Mouse (Mus musculus) G1E (cell line): ENCODE data around the gene Syngr4.

Experiments used
- CTCF ChIP-seq: IDR thresholded peaks from 2 replicates; pipeline ENCODE4 v1.5.1; 2012; ENCODE audit warnings: low read depth, low read length, inconsistent platforms, mixed read lengths
- GATA1 ChIP-seq: IDR thresholded peaks from 2 replicates; pipeline ENCODE4 v1.6.1; 2012; ENCODE audit warnings: borderline replicate concordance, low read length, inconsistent platforms, mixed read lengths
- GATA2 ChIP-seq: IDR thresholded peaks from 2 replicates; pipeline ENCODE4 v1.6.1; 2012; ENCODE audit warnings: low read depth, low read length, inconsistent platforms, borderline replicate concordance
- TAL1 ChIP-seq: conservative IDR thresholded peaks from 2 replicates; pipeline ENCODE4 v1.6.1; 2012; ENCODE audit warnings: low read depth, low read length, inconsistent platforms, mixed read lengths

DNA sequence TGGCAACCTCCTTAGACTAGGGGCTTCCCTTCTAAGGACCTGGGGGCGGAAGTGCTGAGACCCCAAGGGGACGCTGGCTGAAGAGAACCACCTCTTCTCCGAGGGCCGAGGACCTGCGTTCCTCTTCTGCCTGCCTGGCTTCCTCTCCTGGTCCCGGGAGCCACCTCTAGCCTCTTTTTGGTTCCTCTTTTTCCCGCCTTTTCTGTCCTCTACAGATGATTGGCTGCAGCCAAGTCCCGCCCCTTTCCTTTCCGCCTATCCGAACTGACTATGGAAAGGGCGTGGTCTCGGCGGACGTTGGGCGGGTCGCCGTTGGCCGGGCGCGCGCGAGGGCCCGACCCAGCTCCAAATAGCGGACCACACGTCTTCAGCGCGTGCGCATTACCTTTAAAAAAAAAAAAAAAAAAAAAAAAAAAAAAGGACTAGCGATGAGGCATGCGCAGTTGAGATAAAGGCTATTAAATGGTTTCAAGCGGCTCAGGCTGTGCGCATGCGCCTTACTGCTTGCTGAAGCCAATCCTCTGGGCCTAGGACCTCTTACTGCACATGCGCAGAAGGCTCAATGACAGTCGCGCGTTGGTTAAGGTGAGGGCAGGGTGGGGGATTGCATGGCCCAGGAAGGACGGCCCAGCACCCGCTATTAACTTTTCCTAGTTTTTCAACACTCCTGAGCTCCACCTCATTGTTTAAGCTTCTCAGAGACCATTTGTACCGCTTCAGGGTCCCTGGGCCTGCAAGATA, at the start of gene Syngr4, which contains the start of gene Tmem143:
- TF ChIP-seq CTCF (no peak), TAL1 (no peak), GATA2 (no peak), GATA1 (no peak)
